Mouse (Mus musculus) megakaryocyte, embryonic 14.5 days (primary cell): ENCODE measurements at regions not wholly inside any gene's neighbourhood (a gene's known extent, or its start where the extent isn't known, plus 50 kb on each side); places are given as distances from the start of the nearest gene placed in this dataset.

Experiments used
- H3K27me3 ChIP-seq: replicated peaks from 2 replicates; pipeline ENCODE3; 2012; ENCODE audit warnings: inconsistent platforms
- H3K36me3 ChIP-seq: replicated peaks from 2 replicates; pipeline ENCODE3; 2012; ENCODE audit warnings: low read length, inconsistent platforms, mixed read lengths
- H3K4me1 ChIP-seq: 2 replicates; pipeline ENCODE4 v1.6.1; 2012; ENCODE audit warnings: inconsistent platforms
- H3K4me3 ChIP-seq: replicated peaks from 2 replicates; pipeline ENCODE3; 2012; ENCODE audit warnings: moderate library complexity, mild to moderate bottlenecking, inconsistent platforms
- H3K9me3 ChIP-seq: 2 replicates; pipeline ENCODE4 v1.6.1; 2012; ENCODE audit warnings: inconsistent platforms
- FLI1 ChIP-seq: IDR thresholded peaks from 2 replicates; pipeline ENCODE4 v1.6.1; 2012; ENCODE audit warnings: low read length, inconsistent platforms, mixed read lengths
- GATA1 ChIP-seq: IDR thresholded peaks from 3 replicates; pipeline ENCODE4 v1.6.1; 2012; ENCODE audit warnings: mixed read lengths, low read length, inconsistent platforms, borderline replicate concordance

GRCm38 (mm10) chr2:10737458-10737775 is 367.1 kb downstream of the Sfmbt2 start:
- Histone ChIP-seq H3K4me3 (no peak overlapping the region), H3K36me3 (no peaks in the 10 kb centered on the region), H3K27me3 (no peaks in the 10 kb centered on the region), H3K9me3 (no peaks in the 10 kb centered on the region), H3K4me1 (no peaks in the 10 kb centered on the region)
- TF ChIP-seq GATA1 (no peak), FLI1 (no peak)

- H3K4me3 ChIP-seq, result no peak overlapping the region
- no peaks in the 10 kb centered on the region for H3K36me3 ChIP-seq
- no peaks in the 10 kb centered on the region for H3K4me1 ChIP-seq
- no peaks in the 10 kb centered on the region for H3K9me3 ChIP-seq
- TF ChIP-seq FLI1, result no peak
- no peak for TF ChIP-seq GATA1
- no peaks in the 10 kb centered on the region for H3K27me3 ChIP-seq
Measured at GRCm38 (mm10) chr2:10745127-10745526, 374.8 kb downstream of the Sfmbt2 start.

GRCm38 (mm10) chr2:10755375-10755774 is 385.1 kb downstream of the Sfmbt2 start:
- no peaks in the 10 kb centered on the region for H3K4me1 ChIP-seq
- no peak for TF ChIP-seq FLI1
- no peak for TF ChIP-seq GATA1
- H3K36me3 ChIP-seq, result no peaks in the 10 kb centered on the region
- no peak overlapping the region for H3K4me3 ChIP-seq
- no peaks in the 10 kb centered on the region for H3K9me3 ChIP-seq
- no peaks in the 10 kb centered on the region for H3K27me3 ChIP-seq

- Histone ChIP-seq H3K36me3 (no peaks in the 10 kb centered on the region), H3K4me3 (no peak overlapping the region), H3K9me3 (no peaks in the 10 kb centered on the region), H3K27me3 (no peaks in the 10 kb centered on the region), H3K4me1 (no peaks in the 10 kb centered on the region)
- TF ChIP-seq FLI1 (no peak), GATA1 (no peak)
Measured at GRCm38 (mm10) chr2:10757202-10757840, 387.0 kb downstream of the Sfmbt2 start.

GRCm38 (mm10) chr2:10757886-10758285 is 387.6 kb downstream of the Sfmbt2 start:
- H3K9me3 ChIP-seq, result no peaks in the 10 kb centered on the region
- no peak overlapping the region for H3K4me3 ChIP-seq
- H3K4me1 ChIP-seq, result no peaks in the 10 kb centered on the region
- H3K27me3 ChIP-seq, result no peaks in the 10 kb centered on the region
- no peaks in the 10 kb centered on the region for H3K36me3 ChIP-seq
- no peak for TF ChIP-seq FLI1
- no peak for TF ChIP-seq GATA1

- no peaks in the 10 kb centered on the region for H3K9me3 ChIP-seq
- no peaks in the 10 kb centered on the region for H3K27me3 ChIP-seq
- no peaks in the 10 kb centered on the region for H3K4me1 ChIP-seq
- H3K4me3 ChIP-seq, result no peak overlapping the region
- TF ChIP-seq GATA1 (no peak), FLI1 (no peak)
- no peaks in the 10 kb centered on the region for H3K36me3 ChIP-seq
Measured at GRCm38 (mm10) chr2:10762236-10762635, 391.9 kb downstream of the Sfmbt2 start.

- Histone ChIP-seq H3K9me3 (no peaks in the 10 kb centered on the region), H3K27me3 (no peaks in the 10 kb centered on the region), H3K36me3 (no peaks in the 10 kb centered on the region), H3K4me1 (no peaks in the 10 kb centered on the region), H3K4me3 (no peak overlapping the region)
- no peak for TF ChIP-seq GATA1
- no peak for TF ChIP-seq FLI1
Measured at GRCm38 (mm10) chr2:10783071-10783470, 388.8 kb upstream of the Prkcq start.

GRCm38 (mm10) chr2:10783594-10783993 is 388.3 kb upstream of the Prkcq start:
- no peaks in the 10 kb centered on the region for H3K4me1 ChIP-seq
- H3K36me3 ChIP-seq, result no peaks in the 10 kb centered on the region
- no peaks in the 10 kb centered on the region for H3K9me3 ChIP-seq
- H3K27me3 ChIP-seq, result no peaks in the 10 kb centered on the region
- no peak overlapping the region for H3K4me3 ChIP-seq
- TF ChIP-seq FLI1 (no peak), GATA1 (no peak)

GRCm38 (mm10) chr2:10784266-10784665 is 387.6 kb upstream of the Prkcq start:
- no peaks in the 10 kb centered on the region for H3K9me3 ChIP-seq
- no peaks in the 10 kb centered on the region for H3K4me1 ChIP-seq
- H3K27me3 ChIP-seq, result no peaks in the 10 kb centered on the region
- H3K36me3 ChIP-seq, result no peaks in the 10 kb centered on the region
- TF ChIP-seq GATA1 (no peak), FLI1 (no peak)
- H3K4me3 ChIP-seq, result no peak overlapping the region

- no peaks in the 10 kb centered on the region for H3K9me3 ChIP-seq
- no peaks in the 10 kb centered on the region for H3K4me1 ChIP-seq
- H3K27me3 ChIP-seq, result no peaks in the 10 kb centered on the region
- H3K36me3 ChIP-seq, result no peaks in the 10 kb centered on the region
- TF ChIP-seq FLI1, result no peak
- no peak for TF ChIP-seq GATA1
- H3K4me3 ChIP-seq, result no peak overlapping the region
Measured at GRCm38 (mm10) chr2:10785156-10785555, 386.8 kb upstream of the Prkcq start.

GRCm38 (mm10) chr2:10788509-10788908 is 383.4 kb upstream of the Prkcq start:
- Histone ChIP-seq H3K27me3 (no peaks in the 10 kb centered on the region), H3K4me1 (no peaks in the 10 kb centered on the region), H3K9me3 (no peaks in the 10 kb centered on the region), H3K36me3 (no peaks in the 10 kb centered on the region), H3K4me3 (no peak overlapping the region)
- no peak for TF ChIP-seq FLI1
- TF ChIP-seq GATA1, result no peak
